Mouse (Mus musculus): ENCODE measurements around the gene Zfp644.

GRCm38 (mm10) chr5:106597472-106597871 lies 99.6 kb downstream of the Zfp644 start:
- TF ChIP-seq CTCF (IDR thresholded peaks at IDR 0.05; ENCODE audit: low read depth, low read length) = no peak
- TF ChIP-seq POLR2A (IDR thresholded peaks at IDR 0.05; ENCODE audit: borderline replicate concordance, low read depth, low read length) = no peak

All from bone marrow macrophage, adult 2 months (primary cell).